11 mouse cellular contexts compared by ENCODE assay signal in the genomic region with DNA sequence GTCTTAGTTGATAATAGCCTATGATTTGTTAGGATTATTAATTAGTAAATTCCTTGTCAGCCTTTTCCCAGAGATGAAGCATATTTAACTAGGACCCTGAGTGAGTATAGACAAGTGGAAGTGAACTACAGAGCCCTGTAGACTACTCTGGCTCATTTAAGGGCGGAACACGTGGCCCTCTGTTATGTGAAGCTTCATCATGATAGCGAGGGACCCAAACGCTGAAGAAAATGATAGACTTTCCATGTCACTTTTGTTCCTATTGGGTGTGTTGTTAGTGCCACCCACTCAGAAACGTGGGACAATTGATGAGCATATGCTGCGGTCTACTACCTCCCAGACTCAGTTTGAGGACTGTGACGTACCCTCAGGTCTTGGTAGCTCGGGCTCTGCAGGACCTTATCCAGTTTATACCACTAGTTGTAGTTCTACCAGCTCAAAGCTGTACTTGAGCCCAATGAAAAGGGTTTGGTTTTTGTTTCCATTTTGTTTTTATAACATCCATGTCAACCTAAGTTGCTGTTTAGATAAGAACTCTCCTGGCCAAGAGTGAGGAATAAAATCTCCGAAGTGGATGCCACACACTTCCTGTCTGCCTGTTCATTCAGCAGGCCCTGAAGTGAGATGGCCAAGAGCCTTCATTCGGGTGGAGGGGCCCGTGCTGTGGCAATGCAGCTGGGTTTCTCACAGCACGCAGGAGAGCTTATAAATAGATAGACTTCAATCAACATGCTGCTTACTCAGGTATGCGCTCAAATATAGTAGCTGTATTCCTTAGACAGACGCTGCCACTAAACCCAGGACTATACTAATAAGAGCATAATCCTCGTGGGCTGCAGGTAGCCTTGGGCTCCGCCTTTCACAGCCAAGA.
DNase-seq lines count a peak whose midpoint lies in the region; ATAC-seq and TF ChIP-seq lines count a peak whose summit lies in the region.
"Had no signal": no experiment of that assay in that cellular context is flagged by ENCODE, and none has a peak within 500 bp of the region (broad histone marks: within the 10 kb centered on the region; RNA-seq: fewer than 3 reads in every experiment).

No protein-coding gene starts in this region.

- WGBS in heart, embryonic 12.5 days, result 61% methylated on average over 16 of the region's 16 CpGs
- 61% methylated on average over 16 of the region's 16 CpGs for WGBS in kidney, postnatal 0 days
- 87% methylated on average over 16 of the region's 16 CpGs for WGBS in embryonic facial prominence, embryonic 11.5 days

- TF ChIP-seq CTCF in kidney, postnatal 0 days (IDR thresholded peaks at IDR 0.05; ENCODE audit: low read depth), result no peak

- no peak for DNase-seq in heart, postnatal 10 days
- no peak for DNase-seq in kidney, postnatal 0 days (ENCODE audit: low spot score)
- no peak for DNase-seq in kidney, postnatal 10 days
- no peak for DNase-seq in embryonic facial prominence, embryonic 11.5 days (ENCODE audit: low spot score)
- DNase-seq in cerebellum, postnatal 25 days, result no peak
- DNase-seq: thymus, adult 18-20 months had no signal

- intact Hi-C loops in heart, postnatal 10 days (cut with DNase I), result loop anchor here (5.0 kb wide), 3 partner anchors 54 to 206 kb away; no protein-coding TSS in a partner anchor

- H3ac ChIP-seq in myocyte (ENCODE audit: control insufficient read depth, insufficient read length), result no peak overlapping the region

- H3K27ac ChIP-seq in heart, embryonic 12.5 days (ENCODE audit: poor library complexity, severe bottlenecking), result peak overlapping the region; percentile 92
- peak overlapping the region; percentile 72 for H3K27ac ChIP-seq in kidney, postnatal 0 days
- H3K27ac ChIP-seq in embryonic facial prominence, embryonic 11.5 days (replicated peaks; ENCODE audit: low read depth, low read length), result peak overlapping the region; percentile 17; the same call in 1 of the 2 replicates
- H3K27ac ChIP-seq: macrophage had no signal

- ATAC-seq in heart, embryonic 12.5 days (ENCODE audit: insufficient number of reproducible peaks, low FRiP score), result no peak
- ATAC-seq in kidney, postnatal 0 days (replicated peaks; ENCODE audit: low FRiP score, low read depth), result no peak
- no peak for ATAC-seq in embryonic facial prominence, embryonic 11.5 days (replicated peaks; ENCODE audit: insufficient number of reproducible peaks, low FRiP score, low TSS enrichment, low read depth)
- ATAC-seq in inflammation-experienced regulatory T-cells, adult 6 months, result no peak
- ATAC-seq: CD4-positive, CD25-positive, alpha-beta regulatory T cell, adult 4 months had no signal

- H3K9ac ChIP-seq in heart, embryonic 12.5 days, result peak overlapping the region; percentile 52
- H3K9ac ChIP-seq in kidney, postnatal 0 days (ENCODE audit: low read depth, low read length), result no peak overlapping the region
- H3K9ac ChIP-seq in embryonic facial prominence, embryonic 11.5 days (replicated peaks; ENCODE audit: low read length), result no peak overlapping the region

- H3K79me2 ChIP-seq in myocyte (ENCODE audit: control insufficient read depth, insufficient read depth), result no peaks in the 10 kb centered on the region

- no peaks in the 10 kb centered on the region for H3K27me3 ChIP-seq in heart, embryonic 12.5 days (replicated peaks)
- H3K27me3 ChIP-seq in kidney, postnatal 0 days (ENCODE audit: insufficient read depth, low read length), result no peaks in the 10 kb centered on the region
- no peaks in the 10 kb centered on the region for H3K27me3 ChIP-seq in embryonic facial prominence, embryonic 11.5 days (ENCODE audit: control insufficient read depth, insufficient read depth, low read length)
- H3K27me3 ChIP-seq in myocyte (ENCODE audit: control insufficient read depth, insufficient read depth, insufficient read length), result no peaks in the 10 kb centered on the region

- peaks cover 69% of the 10 kb centered on the region for H3K4me1 ChIP-seq in heart, embryonic 12.5 days (replicated peaks)
- H3K4me1 ChIP-seq in kidney, postnatal 0 days (replicated peaks; ENCODE audit: insufficient read depth, low read length), result peaks cover 34% of the 10 kb centered on the region
- peaks cover 7% of the 10 kb centered on the region for H3K4me1 ChIP-seq in embryonic facial prominence, embryonic 11.5 days (ENCODE audit: control insufficient read depth, insufficient read depth, low read length)

- no peak overlapping the region for H3K4me3 ChIP-seq in heart, embryonic 12.5 days
- no peak overlapping the region for H3K4me3 ChIP-seq in kidney, postnatal 0 days (replicated peaks; ENCODE audit: low read depth, low read length)
- no peak overlapping the region for H3K4me3 ChIP-seq in embryonic facial prominence, embryonic 11.5 days (ENCODE audit: low read depth, low read length)
- no peak overlapping the region for H3K4me3 ChIP-seq in myocyte

- TF ChIP-seq POLR2A in myocyte (IDR thresholded peaks at IDR 0.05; ENCODE audit: insufficient read length, low read depth), result no peak

- H3K4me2 ChIP-seq in heart, embryonic 12.5 days, result peak overlapping the region; percentile 3; the same call in 1 of the 2 replicates
- peak overlapping the region; percentile 23; the same call in 1 of the 2 replicates for H3K4me2 ChIP-seq in kidney, postnatal 0 days (ENCODE audit: low read length)
- no peak overlapping the region for H3K4me2 ChIP-seq in embryonic facial prominence, embryonic 11.5 days (ENCODE audit: low read depth, low read length)
- peak overlapping the region; percentile 57 for H3K4me2 ChIP-seq in myocyte (ENCODE audit: low read depth)

- H3K9me3 ChIP-seq in heart, embryonic 12.5 days (replicated peaks), result no peaks in the 10 kb centered on the region
- H3K9me3 ChIP-seq in kidney, postnatal 0 days (replicated peaks; ENCODE audit: low read length), result no peaks in the 10 kb centered on the region
- no peaks in the 10 kb centered on the region for H3K9me3 ChIP-seq in embryonic facial prominence, embryonic 11.5 days (replicated peaks; ENCODE audit: control insufficient read depth, low read length)

- no peaks in the 10 kb centered on the region for H3K36me3 ChIP-seq in heart, embryonic 12.5 days
- H3K36me3 ChIP-seq in kidney, postnatal 0 days (ENCODE audit: insufficient read depth, low read length), result 0 out of 2 replicates have a peak, but pooled peaks cover 4% of the 10 kb centered on the region
- no peaks in the 10 kb centered on the region for H3K36me3 ChIP-seq in embryonic facial prominence, embryonic 11.5 days (replicated peaks; ENCODE audit: control insufficient read depth, insufficient read depth, low read depth, low read length)
- no peaks in the 10 kb centered on the region for H3K36me3 ChIP-seq in myocyte (ENCODE audit: control insufficient read depth, insufficient read depth)

TF ChIP-seq in myocyte, 11 proteins besides CTCF, POLR2A, EP300 and RAD21:
- TF ChIP-seq POLR2AphosphoS2 (IDR thresholded peaks at IDR 0.05; ENCODE audit: insufficient read length, low read depth) (no peak), MAX (IDR thresholded peaks at IDR 0.05; ENCODE audit: low read depth) (no peak), E2F4 (IDR thresholded peaks at IDR 0.05; ENCODE audit: insufficient read depth) (no peak), REST (IDR thresholded peaks at IDR 0.05; ENCODE audit: insufficient read depth, insufficient read length) (no peak), MYOG (IDR thresholded peaks at IDR 0.05; ENCODE audit: control insufficient read depth in 1 of 3, insufficient read depth in 1 of 3, insufficient read length in 2 of 3, low read depth in 2 of 3) (no peak), TCF12 (IDR thresholded peaks at IDR 0.05; ENCODE audit: insufficient read depth, poor library complexity, severe bottlenecking) (no peak), MYOD1 (IDR thresholded peaks at IDR 0.05; ENCODE audit: control insufficient read depth in 1 of 3, insufficient read length in 2 of 3, low read depth in 2 of 3) (no peak), SRF (IDR thresholded peaks at IDR 0.05; ENCODE audit: control insufficient read depth, insufficient read length, low read depth) (no peak), CEBPB (IDR thresholded peaks at IDR 0.05; ENCODE audit: insufficient read depth, poor library complexity, severe bottlenecking) (no peak), USF1 (IDR thresholded peaks at IDR 0.05; ENCODE audit: low read depth) (no peak), TCF3 (IDR thresholded peaks at IDR 0.05; ENCODE audit: insufficient read length, low read depth) (no peak)

Comparison
In these comparisons a context has a peak if more than half of its experiments do, and no peak if none do; other contexts are left out.
1. H3K27ac ChIP-seq: peak in every context shown above with its lines; median percentile 92 in heart, embryonic 12.5 days; 72 in kidney, postnatal 0 days; 17 in embryonic facial prominence, embryonic 11.5 days.